Mouse (Mus musculus) retina, adult 2 months (tissue): ENCODE results near the gene Olah.
A peak's percentile ranks its signal among the peaks of the same experiment; 100 is the strongest.
"Not testable (repeated sequence)": the region's sequence is repeated elsewhere in the genome, so short reads cannot be mapped to it uniquely, and the experiment has no call there.

Experiments
- DNase-seq: peaks from one replicate; pipeline ENCODE4 v3.0.0-alpha.2; 2012; ENCODE audit warnings: low read depth, low spot score

Olah gene

DNA sequence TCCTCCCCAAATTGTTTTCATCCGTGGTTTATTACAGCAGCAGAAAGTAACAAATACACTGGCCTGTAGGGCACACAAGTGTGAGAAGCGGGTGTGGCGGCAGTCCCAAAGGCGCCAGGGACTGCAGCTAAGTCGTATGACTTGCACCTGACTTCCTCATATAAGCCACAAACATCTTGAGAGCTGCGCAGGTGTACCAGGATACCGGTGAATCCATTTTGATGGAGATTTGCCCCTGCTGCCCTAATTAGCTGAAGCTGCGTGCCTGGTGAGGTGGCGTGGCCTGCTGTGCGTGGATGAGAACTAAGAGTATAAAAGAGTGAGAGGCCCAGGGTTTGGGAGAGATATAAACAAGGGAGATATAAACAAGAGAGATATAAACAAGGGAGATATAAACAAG is at the start of gene Olah:
Gene Olah (minus strand): TSS at position 101 of the 400 bp plus-strand sequence.
- DNase-seq, result not testable (repeated sequence)

DNA sequence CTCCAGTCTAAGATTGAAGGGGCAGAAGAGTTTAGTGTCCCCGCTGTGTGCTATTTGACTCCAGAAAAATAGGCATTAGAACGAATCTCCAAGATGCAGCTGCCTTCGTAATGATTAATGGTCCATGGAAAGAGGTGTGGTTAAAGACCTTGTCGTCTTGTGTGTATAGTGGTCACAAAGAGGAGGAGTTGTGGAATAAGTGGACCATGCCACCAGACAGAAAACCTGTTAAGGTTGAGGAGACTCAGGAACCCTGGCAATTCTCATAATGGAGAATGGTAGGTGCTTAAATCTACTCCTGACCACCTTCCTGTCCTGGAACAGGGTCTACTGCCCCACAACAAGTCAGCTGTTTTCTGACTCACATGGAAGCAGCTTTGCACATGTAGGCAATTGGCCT is 49.0 kb upstream of the Olah start:
- DNase-seq, result no peak

DNA sequence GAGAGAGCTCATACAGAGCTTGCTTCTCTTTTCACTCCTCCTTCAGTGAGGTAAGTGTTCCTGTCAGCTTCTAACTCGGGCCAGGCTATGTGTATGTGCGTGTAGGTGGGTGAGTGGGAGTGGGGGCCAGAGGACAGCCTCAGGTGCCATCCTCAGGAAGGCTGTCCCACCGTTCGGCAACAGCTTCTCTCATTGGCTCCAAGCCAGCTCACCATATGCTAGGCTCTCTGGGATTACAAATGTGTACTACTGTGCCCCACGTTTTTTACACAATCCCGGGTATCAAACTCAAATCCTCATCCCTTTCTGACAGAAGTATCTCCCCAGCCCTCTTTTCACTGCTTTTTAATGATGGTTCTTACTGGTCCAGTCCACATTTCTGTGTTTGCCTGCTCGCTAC is 47.2 kb upstream of the Olah start:
- DNase-seq, result no peak

DNA sequence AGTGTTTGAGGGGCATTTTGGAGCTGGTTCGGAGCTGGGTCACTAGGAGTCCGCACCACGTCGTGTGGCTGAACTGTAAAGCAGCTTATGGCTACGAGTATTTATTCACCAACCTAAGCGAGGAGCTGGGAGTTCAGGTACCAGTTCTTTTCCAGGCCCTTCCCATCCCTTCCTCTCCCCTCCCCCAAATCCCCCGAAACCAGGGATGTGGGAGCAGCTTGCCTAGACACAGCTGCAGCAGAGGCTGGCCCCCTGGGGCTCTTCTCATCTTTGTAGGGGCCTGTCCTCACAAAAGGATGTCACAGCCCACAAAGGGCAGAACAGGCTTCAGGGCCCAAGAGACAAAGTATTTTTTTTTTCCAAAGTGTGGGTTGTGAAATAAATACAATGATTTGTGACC is 40.9 kb upstream of the Olah start:
- DNase-seq, result no peak

- DNase-seq, result no peak
These were observed 38.5 kb upstream of the Olah start for GRCm38 (mm10) chr2:3435369-3436061.

DNA sequence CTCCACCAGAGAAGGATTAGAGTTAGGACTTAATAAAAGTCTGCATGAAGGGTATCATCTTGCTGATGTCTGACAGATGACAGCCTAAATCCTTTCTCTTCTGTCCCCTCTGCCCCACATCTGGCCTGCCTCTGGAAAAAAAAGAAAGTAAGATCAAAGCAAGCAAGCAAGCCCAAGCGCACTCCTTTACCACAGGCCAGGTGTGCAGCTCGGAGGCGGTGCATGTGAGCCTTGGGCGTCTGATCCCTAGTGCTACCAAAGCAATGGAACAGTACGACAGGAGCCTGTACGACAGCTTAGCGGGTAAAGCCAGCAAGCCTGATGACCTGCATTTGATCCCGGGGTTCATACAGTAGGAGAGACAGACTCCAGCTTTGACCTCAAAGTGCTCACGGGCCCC is 33.9 kb upstream of the Olah start:
- no peak for DNase-seq

GRCm38 (mm10) chr2:3424579-3424910 is 27.5 kb upstream of the Olah start:
- DNase-seq, result no peak

GRCm38 (mm10) chr2:3423841-3424578 is 27.0 kb upstream of the Olah start, which contains the start of gene Dclre1c:
Gene Dclre1c, plus strand, starts transcription at chr2:3424131.
- peak; percentile 71 for DNase-seq

DNA sequence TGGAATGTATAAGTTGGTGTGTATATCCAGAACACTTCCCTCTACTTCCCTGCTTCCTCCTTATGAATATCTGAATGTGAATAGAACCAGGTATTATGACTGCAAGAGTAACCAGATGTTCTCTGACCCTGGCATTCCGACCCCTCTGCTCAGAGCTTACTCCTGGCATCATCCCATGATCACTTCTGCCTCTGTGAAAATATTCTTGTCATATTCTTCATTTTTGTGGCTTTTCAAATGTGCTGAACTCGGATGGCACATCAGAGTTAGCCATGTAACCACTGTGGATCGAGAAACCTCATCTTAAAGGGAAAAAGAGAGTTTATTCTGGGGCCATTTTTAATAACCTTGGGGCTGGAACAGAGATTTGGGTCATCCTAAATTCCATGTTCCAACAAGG is 25.5 kb upstream of the Olah start, which contains the start of gene Meig1:
Gene Meig1 (minus strand): TSS at position 101 of the 400 bp plus-strand sequence.
- DNase-seq, result no peak

DNA sequence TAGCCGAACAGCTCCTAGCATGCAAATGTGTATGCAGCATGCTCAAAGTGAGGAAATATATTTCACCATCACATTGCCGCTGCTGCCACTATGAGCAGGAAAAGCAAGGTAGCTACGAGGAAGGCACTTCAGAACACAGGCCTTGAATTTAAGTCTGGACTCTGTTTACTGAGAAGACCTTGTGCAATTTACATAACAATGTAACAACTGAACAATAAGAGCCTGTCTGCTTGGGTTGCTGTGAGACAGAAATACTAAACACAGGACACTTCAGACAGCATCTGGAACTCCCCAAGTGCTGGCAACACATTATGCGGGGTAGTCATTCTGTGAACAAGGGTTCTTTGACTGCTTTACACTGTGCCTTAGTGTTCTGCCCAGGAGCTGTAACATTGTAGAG is 23.1 kb upstream of the Olah start:
- DNase-seq, result no peak

DNA sequence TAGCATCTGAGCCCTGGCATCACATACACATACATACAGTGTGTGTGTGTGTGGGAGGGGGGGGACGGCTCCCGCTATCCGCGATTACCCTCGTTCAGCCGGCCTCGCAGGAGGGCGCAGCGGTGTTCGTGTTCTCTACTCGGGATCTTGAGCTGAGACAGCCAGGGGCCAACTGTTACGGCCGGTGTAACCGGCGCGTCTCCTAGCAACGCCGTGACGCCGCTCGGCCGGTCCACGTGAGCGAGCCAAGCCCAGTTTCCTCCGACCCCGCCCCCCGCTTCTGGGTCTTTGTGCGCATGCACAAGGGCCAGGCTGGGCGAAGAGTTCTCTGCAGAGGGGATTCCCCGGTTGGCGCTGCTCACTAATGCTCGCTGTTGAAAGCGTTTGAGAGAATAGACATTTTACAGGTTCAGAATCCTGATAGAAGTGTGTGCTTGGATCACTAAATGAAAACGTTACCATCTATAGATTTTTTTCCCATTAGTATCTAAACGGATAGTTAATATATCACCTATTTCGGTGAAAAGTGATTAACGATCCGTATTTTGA is 21.9 kb upstream of the Olah start:
- peak; percentile 91 for DNase-seq

DNA sequence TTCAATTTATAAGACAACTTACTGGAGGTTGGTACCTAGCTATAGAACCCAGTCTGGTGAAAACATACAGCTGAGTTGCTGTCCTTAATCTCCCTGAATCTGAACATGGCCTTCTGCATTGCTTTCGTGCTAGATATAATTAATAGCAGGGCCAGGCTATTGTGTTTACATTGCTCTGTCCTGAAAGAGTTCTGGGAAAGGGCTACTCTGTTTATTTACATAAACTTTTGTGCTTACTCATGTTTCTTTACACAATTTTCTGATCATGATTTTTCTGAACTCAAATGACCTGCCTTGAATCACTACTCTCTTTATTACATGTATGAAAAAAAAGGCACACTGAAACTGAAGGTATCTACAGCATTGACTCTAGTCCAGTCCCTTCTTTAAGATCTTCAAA is 18.7 kb upstream of the Olah start:
- DNase-seq, result no peak

- DNase-seq, result no peak
These were observed 17.2 kb upstream of the Olah start for GRCm38 (mm10) chr2:3414241-3414640.

DNA sequence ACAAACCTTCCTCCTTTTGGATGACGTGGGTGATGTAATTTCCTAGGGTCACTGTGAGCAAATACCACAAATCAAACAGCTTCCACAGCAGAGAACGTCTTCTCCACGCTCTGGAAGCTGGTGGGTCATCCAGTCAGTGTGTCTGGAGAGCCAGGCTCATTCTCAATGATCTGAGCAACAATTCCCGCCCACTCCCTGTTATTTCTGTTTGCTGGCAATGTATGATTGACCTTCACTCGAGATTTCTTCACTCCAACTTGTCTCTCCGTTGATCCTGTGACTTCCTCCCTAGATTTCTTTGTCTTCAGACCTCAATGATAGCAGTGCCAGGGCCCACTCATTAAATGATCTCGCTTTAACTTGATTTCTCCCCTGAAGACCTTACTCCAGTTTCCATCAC is 10.7 kb upstream of the Olah start:
- DNase-seq, result no peak

GRCm38 (mm10) chr2:3405981-3406380 is 9.0 kb upstream of the Olah start:
- DNase-seq, result no peak

DNA sequence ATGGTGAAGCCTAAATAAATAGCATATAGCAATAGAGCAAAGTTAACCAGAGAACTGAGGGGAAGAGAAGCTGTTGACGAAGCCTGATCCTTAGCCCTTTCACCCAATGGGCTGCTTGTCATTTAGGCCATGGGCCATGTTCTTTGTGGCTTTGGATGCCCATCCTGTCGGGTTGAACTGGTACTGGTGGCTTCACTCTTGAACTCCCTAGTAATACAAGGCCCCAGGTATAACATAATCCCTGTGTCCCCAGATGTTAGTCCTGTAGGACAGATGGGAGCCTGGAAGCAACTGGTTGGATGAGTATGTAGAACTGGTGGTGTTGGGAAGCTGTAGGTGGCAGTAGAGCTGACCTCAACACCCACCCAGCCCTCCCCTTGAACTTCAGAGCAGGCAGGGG is 5.1 kb downstream of the Olah start:
- no peak for DNase-seq

DNA sequence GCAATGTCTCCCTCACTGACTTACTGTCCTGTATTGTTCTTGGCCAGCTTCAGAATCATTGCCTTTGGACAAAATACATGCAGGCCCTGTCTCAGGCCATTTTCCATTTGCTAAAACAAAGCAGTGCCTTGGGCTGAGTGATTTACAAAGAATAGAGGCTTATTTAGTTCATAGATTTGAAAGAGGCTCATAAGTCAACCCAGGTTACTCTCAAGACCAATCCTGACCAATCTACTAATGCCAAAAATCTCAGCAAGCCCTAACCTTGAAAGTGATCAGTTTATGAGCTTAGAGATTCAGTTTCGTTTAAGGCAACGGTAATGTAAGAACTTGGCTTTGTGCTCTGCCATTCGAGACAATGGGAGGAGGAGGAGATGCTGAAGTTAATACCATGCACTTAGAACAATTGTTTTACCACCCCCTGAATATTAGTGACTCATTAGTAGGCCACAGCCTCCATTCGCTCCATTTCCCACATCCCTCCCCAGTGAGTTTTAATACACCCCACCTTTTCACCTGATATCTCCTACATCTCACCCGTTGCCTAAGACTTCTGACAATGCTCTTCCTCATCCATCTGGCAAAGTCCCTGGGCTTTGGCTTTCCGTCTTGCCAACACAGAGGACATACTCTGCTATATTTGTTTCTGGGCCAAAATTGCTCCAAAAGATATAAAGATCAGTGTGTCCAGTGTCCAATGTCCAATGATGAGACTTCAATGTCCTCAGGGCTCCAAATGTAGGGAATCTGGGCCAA is 9.7 kb downstream of the Olah start:
- DNase-seq, result no peak

- no peak for DNase-seq
These were observed 31.9 kb downstream of the Olah start for GRCm38 (mm10) chr2:3365127-3365526.

DNA sequence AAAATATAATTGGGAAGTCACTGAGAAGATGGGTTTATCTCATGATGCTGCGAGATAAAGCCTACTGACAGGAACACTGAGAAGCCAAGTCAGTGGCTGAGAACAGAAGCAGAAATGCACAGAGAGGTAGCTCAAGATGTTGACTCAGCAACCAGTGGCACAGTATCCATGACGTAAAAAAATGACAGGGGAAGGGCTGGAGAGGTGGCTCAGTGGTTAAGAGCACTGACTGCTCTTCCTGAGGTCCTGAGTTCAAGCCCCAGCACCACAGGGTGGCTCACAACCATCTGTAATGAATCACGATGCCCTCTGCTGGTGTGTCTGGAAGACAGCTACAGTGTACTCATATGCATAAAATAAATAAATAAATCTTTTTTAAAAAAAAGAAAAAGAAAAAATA is 35.9 kb downstream of the Olah start:
- DNase-seq, result no peak

DNA sequence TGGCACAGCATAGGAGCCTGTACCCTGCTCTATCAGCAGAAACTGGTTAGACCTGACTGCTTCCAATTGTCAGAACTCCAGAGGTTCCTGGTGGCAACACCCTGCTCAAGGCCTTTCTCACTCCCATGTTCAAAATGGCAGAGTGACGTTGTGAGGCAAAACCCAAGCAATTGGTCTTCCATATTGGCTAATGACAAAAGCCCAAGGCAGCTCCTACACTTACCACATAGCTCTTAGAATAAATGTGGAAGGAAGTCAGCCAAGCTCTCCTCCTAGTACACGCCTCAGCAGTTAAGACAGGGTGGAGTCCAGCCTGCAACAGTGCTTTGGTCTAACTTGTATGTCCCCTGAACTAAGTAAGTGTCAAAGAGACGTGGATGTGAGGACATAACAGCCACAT is 39.1 kb downstream of the Olah start:
- DNase-seq, result no peak

DNA sequence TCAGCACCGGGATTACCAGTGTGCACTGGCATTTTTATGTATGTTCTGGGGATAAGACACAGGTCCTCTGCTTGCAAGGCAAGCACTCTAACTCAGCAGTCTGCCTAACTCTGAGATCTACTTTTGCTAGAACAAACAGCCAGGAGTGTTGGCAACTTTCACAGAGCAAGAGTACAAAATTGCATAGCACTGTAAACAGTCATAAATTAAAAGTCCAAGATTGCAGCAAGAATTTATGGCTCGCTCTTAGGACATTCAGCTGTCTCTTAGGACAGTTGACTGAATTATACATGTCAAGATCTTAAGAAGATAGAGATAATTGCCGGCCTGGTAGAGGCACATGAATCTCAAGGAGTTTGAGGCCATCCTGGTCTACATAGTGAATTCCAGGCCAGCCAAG is 40.7 kb downstream of the Olah start:
- no peak for DNase-seq

GRCm38 (mm10) chr2:3355793-3356192 is 41.2 kb downstream of the Olah start:
- DNase-seq, result no peak
